Mouse (Mus musculus): ENCODE measurements around the gene Spef2. TPM values are rescaled to one million over a fixed set of nuclear protein-coding genes. Genes with fewer than 3 reads are reported as not detected.
"Not testable (repeated sequence)": the region's sequence is repeated elsewhere in the genome, so short reads cannot be mapped to it uniquely, and the experiment has no call there.

Spef2 gene
- total and polyA plus RNA-seq, 2 experiments = 0.02 to 0.09 TPM

DNA sequence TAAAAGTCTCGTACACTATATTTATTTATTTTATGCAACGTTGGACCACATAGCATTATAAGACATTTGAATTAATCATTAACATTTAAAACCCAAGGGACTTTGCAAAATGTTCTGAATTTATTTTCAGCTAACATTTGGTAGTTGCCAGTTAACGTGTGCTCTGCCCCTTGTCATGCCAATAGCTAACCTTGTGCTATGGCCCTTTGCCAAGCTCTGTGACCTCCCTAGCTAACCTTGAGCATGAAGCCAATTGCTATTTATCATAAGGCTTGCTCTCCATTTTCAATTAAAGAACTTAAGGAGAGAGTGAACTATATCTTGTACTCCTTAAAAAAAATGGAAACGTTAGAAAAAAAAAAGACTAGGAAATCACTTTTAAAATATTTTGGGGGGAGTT lies 175.3 kb downstream of the Spef2 start:
- Histone ChIP-seq H3K27me3 (ENCODE audit: control insufficient read depth, insufficient read depth, low read length) (no peaks in the 10 kb centered on the region), H3K36me3 (ENCODE audit: control insufficient read depth, insufficient read depth, low read length) (no peaks in the 10 kb centered on the region), H3K4me3 (ENCODE audit: insufficient read depth, low read depth, low read length) (no peak overlapping the region), H3K79me2 (ENCODE audit: control insufficient read depth, insufficient read depth, low read length) (no peaks in the 10 kb centered on the region), H3K27ac (replicated peaks; ENCODE audit: insufficient read depth, low read depth, low read length) (no peak overlapping the region), H3K9ac (ENCODE audit: low read depth, low read length) (no peak overlapping the region), H3K4me1 (ENCODE audit: control insufficient read depth, insufficient read depth, low read length) (no peaks in the 10 kb centered on the region; the same call in 1 of the 2 replicates)
- peak; percentile 47 for DNase-seq (ENCODE audit: extremely low read depth, low read depth, low spot score)
- TF ChIP-seq POLR2A (IDR thresholded peaks at IDR 0.05; ENCODE audit: extremely low read depth, insufficient read depth, low read length) = no peak
- TF ChIP-seq CTCF (IDR thresholded peaks at IDR 0.05; ENCODE audit: low read depth, low read length) = no peak
- WGBS = 34% methylated on average over 4 of the region's 4 CpGs

GRCm38 (mm10) chr15:9572664-9573063 lies 176.0 kb downstream of the Spef2 start:
- Histone ChIP-seq H3K27ac (replicated peaks; ENCODE audit: insufficient read depth, low read depth, low read length) (no peak overlapping the region), H3K27me3 (ENCODE audit: control insufficient read depth, insufficient read depth, low read length) (no peaks in the 10 kb centered on the region), H3K4me3 (ENCODE audit: insufficient read depth, low read depth, low read length) (no peak overlapping the region), H3K79me2 (ENCODE audit: control insufficient read depth, insufficient read depth, low read length) (no peaks in the 10 kb centered on the region), H3K4me1 (ENCODE audit: control insufficient read depth, insufficient read depth, low read length) (no peaks in the 10 kb centered on the region; the same call in 1 of the 2 replicates), H3K9ac (ENCODE audit: low read depth, low read length) (no peak overlapping the region), H3K36me3 (ENCODE audit: control insufficient read depth, insufficient read depth, low read length) (no peaks in the 10 kb centered on the region)
- TF ChIP-seq CTCF (IDR thresholded peaks at IDR 0.05; ENCODE audit: low read depth, low read length) (no peak), POLR2A (IDR thresholded peaks at IDR 0.05; ENCODE audit: extremely low read depth, insufficient read depth, low read length) (no peak)
- DNase-seq (ENCODE audit: extremely low read depth, low read depth, low spot score) = no peak
- WGBS = 89% methylated on average over 7 of the region's 7 CpGs

GRCm38 (mm10) chr15:9571896-9572295 lies 176.8 kb downstream of the Spef2 start:
- H3K4me1 ChIP-seq (ENCODE audit: control insufficient read depth, insufficient read depth, low read length) = no peaks in the 10 kb centered on the region; the same call in 1 of the 2 replicates
- TF ChIP-seq CTCF (IDR thresholded peaks at IDR 0.05; ENCODE audit: low read depth, low read length) (no peak), POLR2A (IDR thresholded peaks at IDR 0.05; ENCODE audit: extremely low read depth, insufficient read depth, low read length) (no peak)
- no peaks in the 10 kb centered on the region for H3K36me3 ChIP-seq (ENCODE audit: control insufficient read depth, insufficient read depth, low read length)
- H3K4me3 ChIP-seq (ENCODE audit: insufficient read depth, low read depth, low read length) = no peak overlapping the region
- H3K27ac ChIP-seq (replicated peaks; ENCODE audit: insufficient read depth, low read depth, low read length) = no peak overlapping the region
- no peak overlapping the region for H3K9ac ChIP-seq (ENCODE audit: low read depth, low read length)
- 90% methylated on average over 2 of the region's 2 CpGs for WGBS
- no peaks in the 10 kb centered on the region for H3K27me3 ChIP-seq (ENCODE audit: control insufficient read depth, insufficient read depth, low read length)
- peak; percentile 21 for DNase-seq (ENCODE audit: extremely low read depth, low read depth, low spot score)
- H3K79me2 ChIP-seq (ENCODE audit: control insufficient read depth, insufficient read depth, low read length) = no peaks in the 10 kb centered on the region

GRCm38 (mm10) chr15:9567316-9567715 lies 181.4 kb downstream of the Spef2 start:
- Histone ChIP-seq H3K27ac (replicated peaks; ENCODE audit: insufficient read depth, low read depth, low read length) (no peak overlapping the region), H3K9ac (ENCODE audit: low read depth, low read length) (no peak overlapping the region), H3K4me3 (ENCODE audit: insufficient read depth, low read depth, low read length) (no peak overlapping the region), H3K79me2 (ENCODE audit: control insufficient read depth, insufficient read depth, low read length) (no peaks in the 10 kb centered on the region), H3K4me1 (ENCODE audit: control insufficient read depth, insufficient read depth, low read length) (no peaks in the 10 kb centered on the region; the same call in 1 of the 2 replicates), H3K27me3 (ENCODE audit: control insufficient read depth, insufficient read depth, low read length) (no peaks in the 10 kb centered on the region), H3K36me3 (ENCODE audit: control insufficient read depth, insufficient read depth, low read length) (no peaks in the 10 kb centered on the region)
- no peak for DNase-seq (ENCODE audit: extremely low read depth, low read depth, low spot score)
- WGBS = 87% methylated on average over 4 of the region's 4 CpGs
- no peak for TF ChIP-seq CTCF (IDR thresholded peaks at IDR 0.05; ENCODE audit: low read depth, low read length)
- TF ChIP-seq POLR2A (IDR thresholded peaks at IDR 0.05; ENCODE audit: extremely low read depth, insufficient read depth, low read length) = no peak

DNA sequence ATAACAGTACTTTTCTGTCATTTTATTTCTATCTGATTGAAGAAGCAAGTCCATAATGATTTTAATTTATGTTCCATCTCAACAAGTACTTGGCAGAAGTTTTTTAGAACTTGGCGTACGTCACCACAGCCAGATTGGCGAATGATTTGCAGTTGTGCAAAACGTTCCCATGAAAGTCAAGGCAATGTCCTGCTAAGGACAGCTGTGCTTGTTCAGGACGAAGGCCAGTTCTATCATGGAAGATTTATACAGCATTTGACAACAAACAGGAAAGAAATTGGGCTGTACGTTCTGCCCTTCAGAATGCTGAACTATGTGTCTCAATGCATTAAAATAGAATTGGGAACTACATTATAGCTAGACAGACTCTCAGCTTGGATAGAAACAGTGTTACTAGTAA lies 183.3 kb downstream of the Spef2 start:
- Histone ChIP-seq H3K79me2 (ENCODE audit: control insufficient read depth, insufficient read depth, low read length) (no peaks in the 10 kb centered on the region), H3K4me1 (ENCODE audit: control insufficient read depth, insufficient read depth, low read length) (no peaks in the 10 kb centered on the region; the same call in 1 of the 2 replicates), H3K9ac (ENCODE audit: low read depth, low read length) (no peak overlapping the region), H3K4me3 (ENCODE audit: insufficient read depth, low read depth, low read length) (no peak overlapping the region), H3K36me3 (ENCODE audit: control insufficient read depth, insufficient read depth, low read length) (no peaks in the 10 kb centered on the region), H3K27me3 (ENCODE audit: control insufficient read depth, insufficient read depth, low read length) (no peaks in the 10 kb centered on the region), H3K27ac (replicated peaks; ENCODE audit: insufficient read depth, low read depth, low read length) (no peak overlapping the region)
- DNase-seq (ENCODE audit: extremely low read depth, low read depth, low spot score) = no peak
- TF ChIP-seq CTCF (IDR thresholded peaks at IDR 0.05; ENCODE audit: low read depth, low read length) (no peak), POLR2A (IDR thresholded peaks at IDR 0.05; ENCODE audit: extremely low read depth, insufficient read depth, low read length) (no peak)
- WGBS = 46% methylated on average over 6 of the region's 6 CpGs

- no peak for DNase-seq (ENCODE audit: extremely low read depth, low read depth, low spot score)
Observed at GRCm38 (mm10) chr15:9564156-9564555, 184.5 kb downstream of the Spef2 start.

DNA sequence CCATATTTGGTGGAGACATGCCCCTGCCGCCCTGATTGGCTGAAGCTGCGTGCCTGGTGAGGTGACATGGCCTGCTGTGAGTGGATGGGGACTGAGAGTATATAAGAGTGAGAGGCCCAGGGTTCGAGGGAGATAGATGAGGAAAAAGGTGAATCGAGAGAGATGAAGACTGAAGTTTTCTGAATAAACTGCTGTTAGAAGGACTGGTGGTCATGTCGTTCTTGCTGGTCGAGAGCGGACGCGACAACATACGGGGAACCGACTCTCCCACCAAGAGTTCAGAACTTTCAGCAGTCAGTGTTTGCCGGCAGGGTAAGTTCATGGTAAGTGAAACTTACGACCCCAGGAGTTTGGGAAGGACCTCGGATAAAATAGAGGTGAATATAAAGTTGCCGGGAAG lies 191.4 kb downstream of the Spef2 start:
- 90% methylated on average over 15 of the region's 15 CpGs for WGBS
- H3K9ac ChIP-seq (ENCODE audit: low read depth, low read length); H3K27ac ChIP-seq (replicated peaks; ENCODE audit: insufficient read depth, low read depth, low read length); DNase-seq (ENCODE audit: extremely low read depth, low read depth, low spot score); H3K4me1 ChIP-seq (ENCODE audit: control insufficient read depth, insufficient read depth, low read length); H3K27me3 ChIP-seq (ENCODE audit: control insufficient read depth, insufficient read depth, low read length); H3K4me3 ChIP-seq (ENCODE audit: insufficient read depth, low read depth, low read length); H3K36me3 ChIP-seq (ENCODE audit: control insufficient read depth, insufficient read depth, low read length); H3K79me2 ChIP-seq (ENCODE audit: control insufficient read depth, insufficient read depth, low read length): not testable (repeated sequence)

More at GRCm38 (mm10) chr15:9564156-9564555, 184.5 kb downstream of the Spef2 start:
- H3K79me2 ChIP-seq (ENCODE audit: control insufficient read depth, insufficient read depth, low read length) = no peaks in the 10 kb centered on the region
- TF ChIP-seq CTCF (IDR thresholded peaks at IDR 0.05; ENCODE audit: low read depth, low read length) (no peak), POLR2A (IDR thresholded peaks at IDR 0.05; ENCODE audit: extremely low read depth, insufficient read depth, low read length) (no peak)
- H3K4me3 ChIP-seq (ENCODE audit: insufficient read depth, low read depth, low read length) = no peak overlapping the region
- 71% methylated on average over 3 of the region's 3 CpGs for WGBS
- H3K27ac ChIP-seq (replicated peaks; ENCODE audit: insufficient read depth, low read depth, low read length) = no peak overlapping the region
- H3K27me3 ChIP-seq (ENCODE audit: control insufficient read depth, insufficient read depth, low read length) = no peaks in the 10 kb centered on the region
- H3K9ac ChIP-seq (ENCODE audit: low read depth, low read length) = no peak overlapping the region
- H3K4me1 ChIP-seq (ENCODE audit: control insufficient read depth, insufficient read depth, low read length) = no peaks in the 10 kb centered on the region; the same call in 1 of the 2 replicates
- H3K36me3 ChIP-seq (ENCODE audit: control insufficient read depth, insufficient read depth, low read length) = no peaks in the 10 kb centered on the region
